Mouse (Mus musculus): ENCODE data around the gene Rorc.

DNA sequence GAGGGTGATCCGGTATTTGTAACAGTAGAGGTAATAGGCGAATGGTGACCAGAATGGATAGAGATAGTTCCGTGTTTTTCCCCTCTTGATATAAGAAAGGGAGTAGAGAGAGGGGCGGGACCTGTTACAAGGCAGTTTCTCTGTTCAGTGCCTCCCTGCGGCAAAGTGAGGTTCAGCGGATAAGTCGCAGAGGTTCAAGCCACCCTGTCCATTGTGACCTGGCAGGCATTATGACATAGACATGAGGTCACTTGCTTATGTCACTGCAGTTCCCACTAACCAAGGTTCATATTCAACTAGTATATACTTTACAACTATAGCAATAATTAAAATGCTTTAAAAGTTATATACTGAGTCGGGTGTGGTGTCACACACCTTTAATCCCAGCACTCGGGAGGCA lies 63.8 kb downstream of the Rorc start:
- TF ChIP-seq GATA2 (IDR thresholded peaks at IDR 0.05; ENCODE audit: borderline replicate concordance, low read depth, low read length): no peak
- TF ChIP-seq CTCF (IDR thresholded peaks at IDR 0.05; ENCODE audit: low read depth, low read length): no peak
- no peak for TF ChIP-seq POLR2AphosphoS5 (IDR thresholded peaks at IDR 0.05; ENCODE audit: insufficient replicate concordance, low read depth, low read length)
